Mouse (Mus musculus): ENCODE results near the gene Gm20388. TPM values are rescaled to one million over a fixed set of nuclear protein-coding genes. Genes with fewer than 3 reads are reported as not detected.
A peak's percentile ranks its signal among the peaks of the same experiment; 100 is the strongest.

Gene Gm20388
- total and polyA plus RNA-seq, 3 experiments, result 0.02 to 0.05 TPM; not detected in 1

DNA sequence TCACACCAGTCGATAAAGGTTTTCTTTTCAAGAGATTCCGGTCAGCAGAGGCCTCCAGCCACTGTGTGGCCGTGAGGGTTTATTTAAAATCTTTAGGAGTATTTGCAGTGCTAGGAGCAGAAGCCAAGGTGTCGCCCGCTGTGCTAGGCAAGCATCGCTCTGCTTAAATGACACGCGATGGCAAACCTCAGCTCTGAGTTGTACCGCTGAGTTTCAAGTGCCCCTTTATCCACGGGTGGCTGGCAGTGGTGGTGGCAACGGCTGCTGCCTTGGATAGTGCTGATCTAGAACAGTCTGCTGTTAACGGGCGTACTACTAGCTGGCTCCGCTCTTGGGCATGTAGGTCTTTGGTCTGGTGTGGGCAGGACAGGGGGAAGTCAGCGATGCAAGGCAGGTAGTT lies 380.0 kb downstream of the Gm20388 start:
- ATAC-seq (ENCODE audit: extremely low read depth, insufficient number of reproducible peaks, low FRiP score, poor library complexity, severe bottlenecking) (no peak), DNase-seq (ENCODE audit: low spot score) (no peak)
- Histone ChIP-seq H3K9me3 (replicated peaks) (no peaks in the 10 kb centered on the region), H3K4me3 (ENCODE audit: low read depth, low read length) (no peak overlapping the region), H3K27me3 (ENCODE audit: insufficient read depth, low read length) (peaks cover 63% of the 10 kb centered on the region), H3K4me1 (ENCODE audit: insufficient read depth, low read depth, low read length) (no peaks in the 10 kb centered on the region), H3K36me3 (replicated peaks) (no peaks in the 10 kb centered on the region)
- no peak for TF ChIP-seq POLR2AphosphoS5 (IDR thresholded peaks at IDR 0.05; ENCODE audit: insufficient replicate concordance, low read depth, low read length)
- TF ChIP-seq GATA1 (IDR thresholded peaks at IDR 0.05; ENCODE audit: borderline replicate concordance, low read length), result no peak
- TF ChIP-seq TAL1 (conservative IDR thresholded peaks at IDR 0.05; ENCODE audit: low read depth, low read length), result no peak
- no peak for TF ChIP-seq GATA2 (IDR thresholded peaks at IDR 0.05; ENCODE audit: borderline replicate concordance, low read depth, low read length)

- Histone ChIP-seq H3K4me3 (ENCODE audit: low read depth, low read length) (no peak overlapping the region), H3K9me3 (replicated peaks) (no peaks in the 10 kb centered on the region), H3K27me3 (ENCODE audit: insufficient read depth, low read length) (peaks cover 63% of the 10 kb centered on the region), H3K4me1 (ENCODE audit: insufficient read depth, low read depth, low read length) (no peaks in the 10 kb centered on the region), H3K36me3 (replicated peaks) (no peaks in the 10 kb centered on the region)
- no peak for TF ChIP-seq TAL1 (conservative IDR thresholded peaks at IDR 0.05; ENCODE audit: low read depth, low read length)
- TF ChIP-seq POLR2AphosphoS5 (IDR thresholded peaks at IDR 0.05; ENCODE audit: insufficient replicate concordance, low read depth, low read length), result no peak
- no peak for TF ChIP-seq GATA1 (IDR thresholded peaks at IDR 0.05; ENCODE audit: borderline replicate concordance, low read length)
- no peak for TF ChIP-seq GATA2 (IDR thresholded peaks at IDR 0.05; ENCODE audit: borderline replicate concordance, low read depth, low read length)
- no peak for TF ChIP-seq CTCF (IDR thresholded peaks at IDR 0.05; ENCODE audit: low read depth, low read length)
- no peak for DNase-seq (ENCODE audit: low spot score)
- no peak for ATAC-seq (ENCODE audit: extremely low read depth, insufficient number of reproducible peaks, low FRiP score, poor library complexity, severe bottlenecking)
Observed at GRCm38 (mm10) chr8:120291650-120292049, 381.0 kb downstream of the Gm20388 start.

GRCm38 (mm10) chr8:120292316-120293107 lies 381.9 kb downstream of the Gm20388 start:
- H3K9me3 ChIP-seq (replicated peaks), result no peaks in the 10 kb centered on the region
- H3K4me1 ChIP-seq (ENCODE audit: insufficient read depth, low read depth, low read length), result no peaks in the 10 kb centered on the region
- ATAC-seq (ENCODE audit: extremely low read depth, insufficient number of reproducible peaks, low FRiP score, poor library complexity, severe bottlenecking) (no peak), DNase-seq (ENCODE audit: low spot score) (no peak)
- TF ChIP-seq TAL1 (conservative IDR thresholded peaks at IDR 0.05; ENCODE audit: low read depth, low read length), result no peak
- TF ChIP-seq POLR2AphosphoS5 (IDR thresholded peaks at IDR 0.05; ENCODE audit: insufficient replicate concordance, low read depth, low read length), result no peak
- no peak for TF ChIP-seq CTCF (IDR thresholded peaks at IDR 0.05; ENCODE audit: low read depth, low read length)
- TF ChIP-seq GATA2 (IDR thresholded peaks at IDR 0.05; ENCODE audit: borderline replicate concordance, low read depth, low read length), result no peak
- TF ChIP-seq GATA1 (IDR thresholded peaks at IDR 0.05; ENCODE audit: borderline replicate concordance, low read length), result no peak
- no peak overlapping the region for H3K4me3 ChIP-seq (ENCODE audit: low read depth, low read length)
- H3K36me3 ChIP-seq (replicated peaks), result no peaks in the 10 kb centered on the region
- peaks cover 62% of the 10 kb centered on the region for H3K27me3 ChIP-seq (ENCODE audit: insufficient read depth, low read length)

- Histone ChIP-seq H3K4me1 (ENCODE audit: insufficient read depth, low read depth, low read length) (no peaks in the 10 kb centered on the region), H3K27me3 (ENCODE audit: insufficient read depth, low read length) (peaks cover 56% of the 10 kb centered on the region), H3K4me3 (ENCODE audit: low read depth, low read length) (no peak overlapping the region), H3K36me3 (replicated peaks) (no peaks in the 10 kb centered on the region), H3K9me3 (replicated peaks) (no peaks in the 10 kb centered on the region)
- 0 out of 2 replicates have a peak, but pooled peaks have one; percentile 18 for ATAC-seq (ENCODE audit: extremely low read depth, insufficient number of reproducible peaks, low FRiP score, poor library complexity, severe bottlenecking)
- TF ChIP-seq TAL1 (conservative IDR thresholded peaks at IDR 0.05; ENCODE audit: low read depth, low read length) (no peak), POLR2AphosphoS5 (IDR thresholded peaks at IDR 0.05; ENCODE audit: insufficient replicate concordance, low read depth, low read length) (no peak), GATA1 (IDR thresholded peaks at IDR 0.05; ENCODE audit: borderline replicate concordance, low read length) (no peak), CTCF (IDR thresholded peaks at IDR 0.05; ENCODE audit: low read depth, low read length) (no peak), GATA2 (IDR thresholded peaks at IDR 0.05; ENCODE audit: borderline replicate concordance, low read depth, low read length) (no peak)
- no peak for DNase-seq (ENCODE audit: low spot score)
Observed at GRCm38 (mm10) chr8:120293421-120294357, 383.0 kb downstream of the Gm20388 start.

GRCm38 (mm10) chr8:120294982-120295870 lies 384.6 kb downstream of the Gm20388 start:
- ATAC-seq (ENCODE audit: extremely low read depth, insufficient number of reproducible peaks, low FRiP score, poor library complexity, severe bottlenecking) (no peak), DNase-seq (ENCODE audit: low spot score) (no peak)
- H3K9me3 ChIP-seq (replicated peaks), result no peaks in the 10 kb centered on the region
- H3K4me1 ChIP-seq (ENCODE audit: insufficient read depth, low read depth, low read length), result no peaks in the 10 kb centered on the region
- peaks cover 54% of the 10 kb centered on the region for H3K27me3 ChIP-seq (ENCODE audit: insufficient read depth, low read length)
- no peaks in the 10 kb centered on the region for H3K36me3 ChIP-seq (replicated peaks)
- no peak overlapping the region for H3K4me3 ChIP-seq (ENCODE audit: low read depth, low read length)
- TF ChIP-seq GATA2 (IDR thresholded peaks at IDR 0.05; ENCODE audit: borderline replicate concordance, low read depth, low read length) (no peak), CTCF (IDR thresholded peaks at IDR 0.05; ENCODE audit: low read depth, low read length) (no peak), TAL1 (conservative IDR thresholded peaks at IDR 0.05; ENCODE audit: low read depth, low read length) (no peak), GATA1 (IDR thresholded peaks at IDR 0.05; ENCODE audit: borderline replicate concordance, low read length) (no peak), POLR2AphosphoS5 (IDR thresholded peaks at IDR 0.05; ENCODE audit: insufficient replicate concordance, low read depth, low read length) (no peak)

All from G1E (cell line).